Mouse (Mus musculus): Measurements from ENCODE around the gene Slc47a2.
"Not testable (repeated sequence)": the region's sequence is repeated elsewhere in the genome, so short reads cannot be mapped to it uniquely, and the experiment has no call there.

Slc47a2 gene

DNA sequence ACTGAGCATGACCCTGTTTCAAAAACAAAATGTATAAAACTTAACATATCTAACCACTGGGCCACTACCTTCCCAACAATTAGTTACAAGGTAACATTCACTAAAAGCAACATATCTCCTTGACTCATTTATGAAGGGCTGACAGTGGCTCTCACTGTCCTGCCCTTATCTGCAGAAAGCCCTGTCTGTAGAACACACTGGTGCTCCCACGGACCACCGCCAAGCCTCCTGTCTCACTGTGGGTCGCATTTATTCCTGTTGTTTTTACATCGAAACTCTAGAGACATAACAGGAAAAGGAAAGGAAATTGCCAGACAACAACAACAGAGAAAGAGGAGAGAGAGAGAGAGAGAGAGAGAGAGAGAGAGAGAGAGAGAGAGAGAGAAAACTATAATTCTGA is 1.4 kb downstream of the Slc47a2 start:
- peak; percentile 66 for DNase-seq (ENCODE audit: low spot score)

DNA sequence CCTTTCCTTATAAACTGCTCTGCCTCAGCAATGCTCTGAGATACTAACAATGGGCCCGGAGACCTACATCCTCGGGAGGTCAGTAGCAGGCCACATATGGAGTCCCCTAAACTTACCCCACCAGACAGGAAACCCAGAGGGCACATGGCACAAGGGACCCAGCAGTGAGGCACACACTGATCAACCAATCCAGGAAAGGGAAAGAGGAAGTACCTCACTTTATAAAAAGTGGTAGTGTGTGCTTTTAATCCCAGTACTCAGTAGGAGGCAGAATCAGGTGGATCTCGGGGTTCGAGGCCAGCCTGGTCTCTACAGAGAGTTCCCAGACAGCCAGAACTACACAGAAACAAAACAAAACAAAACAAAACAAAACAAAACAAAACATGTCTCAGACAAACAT is 2.3 kb downstream of the Slc47a2 start:
- no peak for DNase-seq (ENCODE audit: low spot score)

GRCm38 (mm10) chr11:61337586-61337985 is 5.1 kb downstream of the Slc47a2 start:
- no peak for DNase-seq (ENCODE audit: low spot score)

DNA sequence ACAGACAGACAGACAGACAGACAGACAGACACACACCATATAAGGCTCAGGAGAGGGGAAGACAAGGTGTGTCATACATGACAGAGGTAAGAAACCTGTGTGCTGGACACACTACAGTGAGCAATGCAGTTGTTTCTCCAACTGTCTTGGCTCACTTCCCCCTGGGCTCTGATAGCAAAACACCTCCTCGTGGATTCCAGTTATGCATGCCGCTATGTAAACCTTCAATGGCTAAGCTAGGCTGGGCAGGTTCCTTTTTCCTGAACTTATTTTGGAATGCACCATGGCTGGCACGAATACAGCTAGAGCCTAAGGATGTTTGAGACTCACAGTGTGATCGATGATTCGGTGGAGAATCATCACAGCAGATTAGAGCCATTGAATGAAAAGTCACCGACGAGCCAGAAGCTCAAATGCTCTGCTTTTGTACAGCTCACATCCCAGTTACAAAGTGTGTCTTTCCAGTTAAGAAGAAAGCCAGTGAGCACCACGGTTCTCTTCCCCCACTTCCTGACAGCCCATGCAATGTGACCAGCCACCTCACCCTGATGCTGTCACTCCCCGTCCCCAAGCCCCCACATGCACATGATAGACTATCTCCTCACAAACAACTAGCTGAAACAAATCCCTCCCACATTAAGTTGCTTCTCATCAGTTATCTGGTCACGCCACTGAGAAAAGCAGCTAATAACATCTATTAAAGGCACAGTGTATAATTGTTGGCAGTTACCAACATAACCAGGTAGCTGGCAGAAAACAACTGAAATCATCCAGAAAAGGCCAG is 21.6 kb downstream of the Slc47a2 start:
- DNase-seq (ENCODE audit: low spot score) = peak; percentile 41

DNA sequence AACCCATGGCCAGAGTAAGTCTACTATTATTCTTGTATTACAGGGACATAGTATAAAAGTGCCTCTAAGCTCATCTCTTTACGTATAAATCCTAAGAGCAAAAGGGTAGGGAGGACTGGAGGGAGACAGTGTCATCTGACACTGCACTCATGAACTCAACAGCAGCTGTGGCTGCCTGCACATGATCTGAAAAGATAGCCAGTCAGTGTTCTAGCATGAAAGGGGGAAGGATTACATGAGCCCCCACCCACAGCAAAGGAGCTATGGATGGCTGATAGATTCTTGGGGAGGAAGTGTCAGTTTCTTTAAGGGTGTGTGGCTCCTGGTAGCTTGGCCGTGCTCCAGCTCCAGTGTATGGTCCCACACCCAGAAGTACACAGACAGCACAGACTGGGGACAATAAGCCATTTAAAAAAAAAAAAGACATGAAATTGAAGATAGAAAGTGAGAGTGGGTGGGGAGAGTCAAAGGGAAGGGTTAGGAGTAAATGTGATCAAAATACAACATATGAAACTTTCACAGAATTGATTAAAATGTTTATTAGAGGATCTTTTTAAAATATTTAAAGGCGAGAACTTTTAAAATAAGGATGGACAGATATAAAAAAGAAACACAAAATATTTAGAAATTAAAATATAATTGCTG is 22.6 kb downstream of the Slc47a2 start:
- no peak for DNase-seq (ENCODE audit: low spot score)

DNA sequence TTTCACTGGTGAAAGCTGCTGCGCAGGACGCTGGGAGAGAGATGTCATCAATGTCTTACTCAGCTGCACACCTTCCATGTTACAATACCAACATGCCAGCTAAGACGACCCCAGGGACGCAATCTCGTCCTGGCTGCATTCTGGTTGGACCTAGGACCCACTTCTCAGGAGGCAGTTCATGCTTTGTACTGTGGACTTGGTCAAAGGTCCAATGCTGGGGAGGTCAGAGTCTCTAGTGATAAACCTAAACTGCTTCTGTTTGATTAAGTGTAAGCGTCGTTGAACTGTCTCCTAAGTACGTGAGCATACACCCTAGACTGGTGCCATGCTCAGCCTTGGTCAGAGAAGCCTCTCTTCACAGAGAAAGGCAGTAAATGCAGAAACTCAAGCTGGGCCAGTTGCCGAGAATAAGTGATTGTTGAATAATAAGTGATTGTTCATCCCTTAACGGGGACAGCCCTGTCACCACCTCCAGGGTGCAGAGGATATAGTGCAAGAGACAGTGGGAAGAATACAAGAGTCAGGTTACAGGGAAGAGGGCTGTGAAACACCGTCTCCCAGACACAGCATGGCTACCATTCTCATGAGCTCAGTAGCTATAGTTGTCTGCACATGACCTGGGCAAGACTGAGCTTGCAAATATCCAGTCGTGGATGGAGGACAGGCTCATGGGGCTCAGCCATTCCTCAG is 23.3 kb downstream of the Slc47a2 start:
- no peak for DNase-seq (ENCODE audit: low spot score)

DNA sequence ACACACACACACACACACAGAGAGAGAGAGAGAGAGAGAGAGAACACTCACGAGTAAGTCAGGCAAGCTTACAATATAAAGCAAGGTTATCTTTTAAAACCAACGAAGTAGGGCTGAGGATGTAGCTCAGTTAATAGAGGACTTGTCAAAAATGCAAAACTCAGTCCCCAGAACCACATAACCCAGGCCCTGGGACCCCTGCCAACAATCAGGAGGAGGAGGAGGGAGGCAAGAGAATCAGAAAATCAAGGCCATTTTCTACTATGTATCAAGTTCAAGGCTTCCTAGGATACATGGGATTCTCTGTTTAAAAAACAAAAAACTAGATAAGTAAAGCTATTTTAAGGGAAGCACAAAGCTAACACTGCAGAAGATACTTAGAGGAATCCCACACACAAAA is 25.8 kb downstream of the Slc47a2 start:
- peak; percentile 67 for DNase-seq (ENCODE audit: low spot score)

DNA sequence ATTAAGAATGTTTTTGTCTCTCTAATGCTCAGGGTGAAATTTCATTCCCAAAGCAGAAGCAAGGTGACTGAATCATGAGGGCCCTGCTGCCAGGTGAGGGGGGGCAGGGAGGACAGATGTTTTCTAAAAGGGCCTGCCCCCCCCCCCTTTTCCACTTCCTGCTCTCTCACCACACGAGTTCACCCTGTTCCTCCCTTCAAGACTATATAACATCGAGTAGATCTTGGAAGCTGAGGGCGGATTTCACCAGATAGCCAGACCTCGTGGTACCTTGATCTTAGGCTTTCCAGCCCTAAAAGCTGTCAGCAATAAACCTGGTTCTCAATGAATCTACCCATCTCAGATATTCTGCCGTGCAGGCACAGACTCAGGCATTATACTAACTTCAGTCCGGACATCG is 32.3 kb downstream of the Slc47a2 start:
- DNase-seq (ENCODE audit: low spot score) = no peak

DNA sequence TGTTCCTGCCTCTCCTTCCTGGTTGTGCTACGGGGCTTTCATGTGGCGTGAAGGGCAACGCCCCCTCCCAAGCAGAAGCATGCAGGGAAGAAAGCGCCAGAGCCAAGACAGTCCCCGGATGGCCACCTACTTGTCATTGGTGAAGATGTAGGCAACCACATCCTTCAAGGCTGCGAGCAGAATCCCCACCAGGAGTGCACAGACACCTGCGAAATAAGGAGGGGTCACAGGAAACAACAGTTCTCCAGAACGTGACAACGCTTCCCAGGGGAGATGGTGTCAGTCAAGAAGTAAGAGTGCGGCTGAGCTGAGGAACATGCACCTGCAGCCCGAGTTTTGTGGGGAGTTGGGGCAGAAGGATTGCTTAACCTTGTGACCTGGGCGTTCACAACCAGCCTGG is 32.8 kb downstream of the Slc47a2 start:
- no peak for DNase-seq (ENCODE audit: low spot score)

- no peak for DNase-seq (ENCODE audit: low spot score)
Observed at GRCm38 (mm10) chr11:61307795-61308194, 34.9 kb downstream of the Slc47a2 start.

DNA sequence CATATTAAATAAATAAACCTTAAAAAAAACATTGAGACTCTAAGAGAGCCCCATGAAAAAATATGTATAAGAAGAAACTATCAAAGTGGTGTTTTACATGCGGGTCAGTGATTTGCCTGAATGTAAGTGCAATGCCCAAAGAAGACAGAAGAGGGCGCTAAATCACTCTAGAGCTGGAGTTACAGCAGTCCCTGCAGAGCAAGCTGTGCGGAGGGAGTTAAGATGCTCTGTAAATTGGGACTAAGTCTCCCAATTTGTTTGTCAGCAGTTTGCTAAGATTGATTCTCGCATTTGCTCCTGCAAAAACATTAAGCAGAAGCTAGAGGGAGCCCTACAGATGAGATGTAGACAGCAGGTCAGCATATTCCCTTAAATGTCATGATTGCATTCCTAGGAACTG is 37.3 kb downstream of the Slc47a2 start:
- peak; percentile 59 for DNase-seq (ENCODE audit: low spot score)

DNA sequence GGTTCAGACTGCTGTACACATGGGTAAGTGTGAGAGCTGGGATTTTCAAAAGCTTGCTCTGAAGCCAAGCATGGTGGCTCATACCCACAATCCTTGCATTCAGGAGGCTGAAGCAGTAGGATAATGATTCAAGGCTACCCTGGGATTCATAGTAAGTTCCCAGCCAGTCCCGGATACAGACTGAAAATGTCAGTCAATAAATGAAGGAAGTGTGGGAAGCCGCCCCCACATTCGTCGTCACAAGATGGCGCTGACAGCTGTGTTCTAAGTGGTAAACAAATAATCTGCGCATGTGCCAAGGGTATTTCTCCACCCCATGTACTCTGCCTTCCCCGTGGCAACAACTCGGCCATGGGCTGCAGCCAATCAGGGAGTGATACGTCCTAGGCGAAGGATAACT is 38.1 kb downstream of the Slc47a2 start:
- DNase-seq (ENCODE audit: low spot score) = not testable (repeated sequence)

DNA sequence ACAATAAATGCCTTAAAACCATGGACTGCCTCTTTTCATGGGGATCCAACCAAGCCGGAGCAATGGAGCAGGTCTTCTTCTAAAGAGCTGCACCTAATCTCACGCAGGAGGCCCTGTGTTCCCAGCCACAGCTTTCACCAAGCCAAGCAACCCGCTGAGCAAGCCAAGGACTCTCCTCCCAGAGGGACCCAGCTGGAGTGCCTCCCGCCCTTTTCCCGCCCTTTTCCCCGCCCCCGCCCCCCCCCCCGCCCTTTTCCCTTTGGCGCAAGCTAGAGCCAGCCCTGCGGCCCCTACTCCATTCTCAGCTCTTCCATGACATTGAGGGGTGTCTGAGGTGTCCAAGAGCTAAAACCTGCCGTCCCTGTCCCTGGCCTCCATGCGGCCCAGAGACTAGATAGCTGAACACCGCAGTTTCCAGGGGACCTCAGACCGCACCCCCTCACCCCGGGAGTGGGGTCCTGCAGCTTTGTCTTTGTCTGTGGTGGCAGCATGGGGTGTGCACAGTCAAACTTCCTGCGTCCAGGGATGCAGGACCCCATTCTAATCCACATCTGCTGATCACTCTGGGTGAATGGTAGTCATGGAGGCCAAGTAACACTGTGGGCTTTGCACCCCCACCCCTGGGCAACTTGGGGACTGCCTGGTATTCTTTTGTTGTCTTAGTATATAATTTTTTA is 41.8 kb downstream of the Slc47a2 start:
- DNase-seq (ENCODE audit: low spot score) = no peak

GRCm38 (mm10) chr11:61300205-61300604 is 42.5 kb downstream of the Slc47a2 start:
- no peak for DNase-seq (ENCODE audit: low spot score)

DNA sequence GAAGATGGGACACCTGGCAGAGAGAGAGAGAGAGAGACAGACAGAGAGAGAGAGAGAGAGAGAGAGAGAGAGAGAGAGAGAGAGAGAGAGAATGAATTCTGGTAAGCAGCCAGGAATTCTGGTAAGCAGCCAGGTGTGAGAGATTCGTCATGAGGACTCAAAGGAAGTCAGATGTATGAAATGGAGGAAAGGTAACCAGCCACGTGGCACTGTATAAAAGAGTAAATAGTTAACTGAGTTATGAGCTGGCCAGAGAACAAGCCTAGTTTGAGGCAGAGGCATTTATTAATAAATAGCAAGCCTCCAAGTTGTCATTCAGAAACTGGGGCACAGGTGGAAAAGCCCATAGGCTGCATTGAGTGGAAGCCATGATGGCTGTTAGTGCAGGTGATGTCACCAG is 44.8 kb downstream of the Slc47a2 start:
- DNase-seq (ENCODE audit: low spot score) = no peak

DNA sequence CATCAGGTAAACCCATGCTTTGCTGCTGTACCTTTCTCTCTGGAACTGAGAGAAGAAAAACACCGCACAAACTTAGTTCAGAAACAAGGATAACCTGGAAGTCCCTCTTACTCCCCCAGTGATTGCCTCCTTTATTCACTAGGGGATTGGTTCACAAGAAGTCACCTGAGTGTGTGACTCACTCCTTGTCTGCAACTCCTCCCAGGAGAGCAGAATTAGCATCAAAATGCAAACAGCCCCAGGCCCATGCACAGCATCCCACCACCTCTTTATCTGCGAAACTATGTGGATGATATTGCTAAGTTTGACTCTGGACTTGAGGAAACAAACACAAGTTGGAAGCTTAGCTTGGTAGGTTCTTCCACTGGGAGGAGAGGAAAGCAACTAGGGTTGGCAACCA is 45.3 kb downstream of the Slc47a2 start:
- no peak for DNase-seq (ENCODE audit: low spot score)

- DNase-seq (ENCODE audit: low spot score) = no peak
Observed at GRCm38 (mm10) chr11:61296556-61296955, 46.1 kb downstream of the Slc47a2 start.

GRCm38 (mm10) chr11:61295556-61295955 is 47.1 kb downstream of the Slc47a2 start:
- DNase-seq (ENCODE audit: low spot score) = no peak

GRCm38 (mm10) chr11:61294431-61294830 is 48.2 kb downstream of the Slc47a2 start:
- DNase-seq (ENCODE audit: low spot score) = no peak

DNA sequence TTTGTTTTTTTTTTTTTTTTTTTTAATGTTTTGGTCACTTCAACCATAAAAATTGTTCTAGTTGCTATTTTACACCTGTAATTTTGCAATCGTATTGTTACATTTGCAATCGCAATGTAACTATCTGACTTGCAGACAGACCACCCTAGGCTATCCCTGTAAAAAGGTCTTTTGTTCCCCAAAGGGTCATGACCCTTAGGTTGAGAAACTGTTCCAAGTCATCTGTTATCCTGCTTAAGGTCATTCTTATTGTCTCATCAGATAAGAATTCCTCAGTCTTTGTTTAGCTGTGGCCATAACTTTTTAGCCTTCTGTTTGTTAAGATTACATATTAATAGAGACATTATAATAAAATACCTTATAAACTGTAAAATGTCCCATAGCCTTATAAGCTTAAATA is 49.4 kb downstream of the Slc47a2 start:
- no peak for DNase-seq (ENCODE audit: low spot score)

GRCm38 (mm10) chr11:61284323-61284722 is 58.3 kb downstream of the Slc47a2 start:
- peak; percentile 82 for DNase-seq (ENCODE audit: low spot score)

GRCm38 (mm10) chr11:61283414-61284049 is 59.1 kb downstream of the Slc47a2 start:
- DNase-seq (ENCODE audit: low spot score) = no peak
